Mouse (Mus musculus) 3134 (cell line): ENCODE results near the gene Macrod1.

ENCODE experiments used
- DNase-seq: peaks from one replicate; pipeline ENCODE4 v3.0.0-alpha.2; 2011; ENCODE audit warnings: low spot score; ENCODE audit not compliant: insufficient read length; ENCODE audit errors: extremely low read depth

Macrod1 gene

GRCm38 (mm10) chr19:7225096-7225690 is 168.6 kb downstream of the Macrod1 start:
- DNase-seq: no peak

GRCm38 (mm10) chr19:7226511-7226914 is 169.9 kb downstream of the Macrod1 start:
- DNase-seq: no peak

GRCm38 (mm10) chr19:7234537-7235221 is 178.1 kb downstream of the Macrod1 start:
- DNase-seq: peak; percentile 48

GRCm38 (mm10) chr19:7235461-7235860 is 178.9 kb downstream of the Macrod1 start:
- no peak for DNase-seq

- no peak for DNase-seq
These were observed 179.4 kb downstream of the Macrod1 start for GRCm38 (mm10) chr19:7236011-7236410.

GRCm38 (mm10) chr19:7236742-7237141 is 180.1 kb downstream of the Macrod1 start:
- DNase-seq: no peak

- no peak for DNase-seq
These were observed 183.0 kb downstream of the Macrod1 start for GRCm38 (mm10) chr19:7239574-7239973.

GRCm38 (mm10) chr19:7240291-7240690 is 183.7 kb downstream of the Macrod1 start:
- no peak for DNase-seq

- peak; percentile 94 for DNase-seq
These were observed 184.4 kb downstream of the Macrod1 start, which contains the start of gene Naa40 for GRCm38 (mm10) chr19:7240782-7241690. Gene Naa40 (minus strand): TSS chr19:7241183.

GRCm38 (mm10) chr19:7246021-7246420 is 189.4 kb downstream of the Macrod1 start:
- DNase-seq: no peak
